Mouse (Mus musculus): ENCODE results near the gene Gpx5.

The Gpx5 gene

DNA sequence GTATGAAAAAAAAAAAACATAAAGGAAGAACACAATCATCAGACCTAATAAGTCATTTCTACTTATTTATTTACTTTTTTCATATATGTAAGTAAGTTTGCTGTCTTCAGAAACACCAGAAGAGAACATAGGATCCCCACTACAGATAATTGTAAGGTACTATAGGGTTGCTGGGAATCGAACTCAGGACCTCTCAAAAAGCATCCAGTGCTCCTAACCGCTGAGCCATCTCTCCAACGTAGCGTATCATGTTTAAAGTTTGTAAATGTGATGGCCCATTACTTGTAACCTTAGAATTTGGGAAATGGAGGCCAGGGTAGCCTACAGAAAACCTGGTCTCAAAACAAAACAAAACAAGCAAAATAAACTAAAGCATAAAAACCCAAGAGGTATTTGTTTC is 25.0 kb downstream of the Gpx5 start:
- in situ Hi-C loops (cut with MboI, MseI) = no loop called here

DNA sequence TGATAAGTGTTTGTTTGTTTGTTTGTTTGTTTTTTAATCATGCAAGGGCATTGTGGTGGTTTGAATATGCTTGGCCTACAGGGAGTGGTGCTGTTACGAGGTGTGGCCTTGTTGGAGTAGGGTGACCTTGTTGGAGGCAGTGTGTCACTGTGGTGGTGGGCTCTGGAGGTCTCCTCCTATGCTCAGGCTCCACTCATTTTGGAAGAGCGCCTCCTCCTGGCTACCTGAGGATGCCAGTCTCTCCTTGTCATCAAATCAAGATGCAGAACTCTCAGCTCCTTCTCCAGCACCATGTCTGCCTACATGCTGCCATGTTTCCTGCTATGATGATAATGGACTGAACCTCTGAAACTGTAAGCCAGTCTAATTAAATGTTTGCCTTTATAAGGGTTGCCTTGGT is 26.8 kb downstream of the Gpx5 start:
- in situ Hi-C loops (cut with MboI, MseI) = no loop called here

- in situ Hi-C loops (cut with MboI, MseI) = no loop called here
Measured at GRCm38 (mm10) chr13:21264366-21264765, 28.2 kb downstream of the Gpx5 start.

- in situ Hi-C loops (cut with MboI, MseI) = no loop called here
Measured at GRCm38 (mm10) chr13:21263910-21264309, 28.6 kb downstream of the Gpx5 start.

DNA sequence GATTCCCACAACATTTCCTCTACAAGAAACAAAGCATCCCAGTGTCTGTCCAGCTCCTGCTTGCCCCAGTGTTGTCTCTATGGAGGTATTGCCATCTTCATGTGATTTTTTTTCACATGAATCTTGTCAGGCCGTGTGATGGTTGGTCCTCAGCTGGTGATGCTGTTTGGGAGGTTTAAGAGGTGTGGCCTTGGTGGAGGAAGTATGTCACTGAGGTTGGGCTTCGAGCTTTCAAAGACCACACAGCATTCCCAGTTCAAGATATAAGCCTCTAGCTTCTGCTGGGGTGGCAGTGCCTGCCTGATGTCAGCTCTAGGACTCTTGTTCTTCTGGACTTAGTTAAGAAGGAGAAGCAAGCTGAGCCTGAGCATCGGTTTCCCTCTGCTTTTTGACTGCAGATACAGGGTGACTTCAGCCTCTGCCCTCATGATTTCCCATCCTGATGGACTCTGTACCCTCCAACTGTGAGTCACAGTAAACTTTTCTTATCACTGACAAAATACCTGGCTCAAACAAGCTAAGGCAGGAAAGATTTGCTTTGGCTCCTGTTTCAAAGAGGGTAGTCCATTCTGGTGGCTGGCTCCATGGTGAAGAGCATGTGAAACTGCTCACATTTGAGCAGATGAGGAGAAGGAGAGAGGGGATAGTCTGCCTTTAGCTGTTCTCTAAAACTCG is 29.6 kb downstream of the Gpx5 start:
- in situ Hi-C loops (cut with MboI, MseI) = no loop called here

- in situ Hi-C loops (cut with MboI, MseI) = no loop called here
Measured at GRCm38 (mm10) chr13:21260289-21260688, 32.2 kb downstream of the Gpx5 start.

DNA sequence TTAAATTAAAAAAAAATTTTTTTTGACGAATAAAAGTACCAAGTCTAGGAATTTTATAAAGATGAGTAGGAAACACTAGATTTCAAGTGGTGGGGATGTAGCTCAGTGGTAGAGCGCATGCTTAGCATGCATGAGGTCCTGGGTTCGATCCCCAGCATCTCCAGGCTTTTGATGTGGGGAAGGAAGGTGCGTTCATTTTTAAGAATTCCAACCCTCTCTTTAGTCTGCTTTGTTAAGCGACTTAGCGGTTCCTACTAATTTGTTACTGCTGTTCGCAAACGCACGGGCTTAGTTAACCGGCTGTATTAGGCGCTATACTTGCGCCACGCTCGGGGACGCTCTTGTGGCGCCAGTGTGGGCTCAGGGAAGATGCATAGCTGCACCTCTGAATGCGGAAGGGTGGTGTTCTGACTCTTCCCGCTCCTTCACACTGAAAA is 32.8 kb downstream of the Gpx5 start:
- in situ Hi-C loops (cut with MboI, MseI) = no loop called here

GRCm38 (mm10) chr13:21259171-21259631 is 33.3 kb downstream of the Gpx5 start:
- in situ Hi-C loops (cut with MboI, MseI) = no loop called here

GRCm38 (mm10) chr13:21258524-21258923 is 34.0 kb downstream of the Gpx5 start:
- in situ Hi-C loops (cut with MboI, MseI) = no loop called here

DNA sequence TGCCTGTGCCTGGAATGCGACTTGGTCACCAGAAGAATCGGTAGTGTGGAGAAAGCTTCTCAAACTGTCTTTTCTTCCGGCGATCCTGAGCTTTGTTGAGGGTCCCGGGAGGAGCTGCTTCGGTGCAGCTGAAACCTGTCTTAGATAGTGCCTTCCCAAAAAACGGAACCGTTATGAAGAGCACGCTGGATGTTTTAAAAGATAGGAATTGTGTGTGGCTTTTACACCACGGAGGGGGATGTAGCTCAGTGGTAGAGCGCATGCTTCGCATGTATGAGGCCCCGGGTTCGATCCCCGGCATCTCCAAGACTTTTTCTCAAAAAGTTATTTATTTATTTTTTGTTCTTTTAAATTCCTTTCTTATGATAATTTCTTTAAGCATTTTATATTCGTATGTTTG is 38.5 kb downstream of the Gpx5 start:
- in situ Hi-C loops (cut with MboI, MseI) = no loop called here

- in situ Hi-C loops (cut with MboI, MseI) = no loop called here
Measured at GRCm38 (mm10) chr13:21253569-21253968, 39.0 kb downstream of the Gpx5 start.

- in situ Hi-C loops (cut with MboI, MseI) = no loop called here
Measured at GRCm38 (mm10) chr13:21253040-21253439, 39.5 kb downstream of the Gpx5 start.

- in situ Hi-C loops (cut with MboI, MseI) = no loop called here
Measured at GRCm38 (mm10) chr13:21250074-21250681, 42.4 kb downstream of the Gpx5 start.

GRCm38 (mm10) chr13:21249022-21249421 is 43.5 kb downstream of the Gpx5 start:
- in situ Hi-C loops (cut with MboI, MseI) = loop anchor here (25.0 kb wide), 1 partner anchor 463 kb away; the partner anchor contains the start of genes Hist1h2ai, Hist1h2bl, Hist1h2bm and Hist1h3h

DNA sequence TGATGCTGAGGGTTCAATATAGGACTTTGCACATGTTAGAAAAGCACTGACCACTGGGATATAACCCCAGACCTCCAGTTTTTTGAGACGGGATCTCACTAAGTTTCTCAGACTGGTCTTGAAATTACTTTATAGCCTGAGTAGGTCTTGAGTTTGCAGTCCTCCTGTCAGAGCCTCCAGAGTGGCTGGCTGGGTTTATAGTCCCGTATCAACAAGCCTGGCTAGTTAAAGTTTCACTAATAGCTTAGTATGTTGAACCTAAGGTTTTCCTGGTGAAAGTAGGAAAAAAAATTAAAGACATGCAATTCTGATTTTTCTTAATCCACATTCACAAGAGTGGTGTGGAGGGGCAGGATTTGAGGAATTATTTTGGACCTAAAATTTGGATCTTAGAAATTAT is 46.3 kb downstream of the Gpx5 start:
- in situ Hi-C loops (cut with MboI, MseI) = loop anchor here (25.0 kb wide), 1 partner anchor 466 kb away; the partner anchor contains the start of genes Hist1h2ai, Hist1h2bl, Hist1h2bm and Hist1h3h

DNA sequence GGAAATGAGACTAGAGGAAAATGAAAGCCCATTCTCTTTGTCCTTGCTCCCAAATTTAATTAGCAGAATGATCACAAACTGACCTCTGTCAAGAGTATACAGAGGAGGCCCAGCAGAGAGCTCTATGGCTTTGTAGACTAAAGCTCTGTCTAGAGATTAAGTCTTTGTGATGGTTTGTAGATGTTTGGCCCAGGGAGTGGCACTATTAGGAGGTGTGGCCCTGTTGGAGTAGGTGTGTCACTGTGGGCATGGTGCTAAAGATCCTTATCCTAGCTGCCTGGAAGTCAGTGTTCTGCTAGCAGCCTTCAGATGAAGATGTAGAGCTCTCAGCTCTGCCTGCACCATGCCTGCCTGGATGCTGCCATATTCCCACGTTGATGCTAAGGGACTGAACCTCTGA is 47.6 kb downstream of the Gpx5 start:
- in situ Hi-C loops (cut with MboI, MseI) = loop anchor here (25.0 kb wide), 1 partner anchor 467 kb away; the partner anchor contains the start of genes Hist1h2ai, Hist1h2bl, Hist1h2bm and Hist1h3h

DNA sequence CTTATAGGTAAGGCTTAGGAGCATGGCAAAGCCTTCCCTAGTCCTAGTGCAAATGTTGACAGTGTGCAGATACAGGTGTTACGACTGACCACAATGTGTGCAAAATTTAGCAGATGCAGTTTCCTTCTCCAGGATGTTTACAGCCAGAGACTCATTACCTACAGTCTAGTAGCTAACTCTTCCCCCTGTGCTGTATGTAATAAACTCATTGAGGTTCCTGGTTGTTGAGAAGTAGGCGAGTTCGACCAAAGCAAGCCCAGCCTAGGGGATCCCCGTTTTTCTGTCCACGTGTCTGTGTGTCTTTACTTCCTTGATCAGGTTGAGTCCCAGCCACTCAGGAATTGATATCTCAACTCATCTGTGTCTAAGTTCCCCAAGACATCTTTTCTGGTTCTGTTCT is 48.4 kb downstream of the Gpx5 start:
- in situ Hi-C loops (cut with MboI, MseI) = loop anchor here (25.0 kb wide), 1 partner anchor 468 kb away; the partner anchor contains the start of genes Hist1h2ai, Hist1h2bl, Hist1h2bm and Hist1h3h

GRCm38 (mm10) chr13:21243196-21243595 is 49.3 kb downstream of the Gpx5 start:
- in situ Hi-C loops (cut with MboI, MseI) = loop anchor here (25.0 kb wide), 1 partner anchor 469 kb away; the partner anchor contains the start of genes Hist1h2ai, Hist1h2bl, Hist1h2bm and Hist1h3h

DNA sequence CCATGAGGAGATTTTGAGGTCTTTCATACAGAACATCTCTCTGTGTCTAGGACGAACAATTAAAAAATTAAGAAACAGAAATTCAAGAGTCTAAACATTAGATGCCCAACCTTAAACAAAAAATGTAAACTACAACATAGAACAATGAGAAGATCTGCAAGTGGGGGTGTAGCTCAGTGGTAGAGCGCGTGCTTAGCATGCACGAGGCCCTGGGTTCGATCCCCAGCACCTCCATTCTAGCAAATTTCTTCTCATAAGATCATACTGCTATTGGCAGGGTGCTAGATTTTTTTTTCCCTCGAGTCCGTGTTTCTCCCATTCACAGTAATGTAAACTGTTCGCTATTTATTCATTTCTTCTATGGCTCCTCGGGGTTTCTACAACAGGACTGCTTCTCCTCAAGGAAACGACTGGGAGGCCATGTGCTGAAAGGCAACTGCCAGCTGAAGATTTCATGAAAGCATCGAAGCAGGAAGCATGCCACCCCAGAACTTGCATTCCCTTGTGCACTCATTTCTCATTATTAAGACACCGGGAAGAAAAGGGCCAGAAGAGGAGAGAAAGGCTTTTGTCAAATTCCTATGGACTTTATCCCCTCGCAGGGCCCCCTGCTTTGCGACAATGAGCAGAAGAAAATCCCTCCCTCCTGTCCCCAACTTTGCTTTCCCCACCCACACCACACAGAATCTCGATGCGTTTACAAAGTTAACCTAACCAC is 50.0 kb downstream of the Gpx5 start:
- in situ Hi-C loops (cut with MboI, MseI) = loop anchor here (25.0 kb wide), 1 partner anchor 470 kb away; the partner anchor contains the start of genes Hist1h2ai, Hist1h2bl, Hist1h2bm and Hist1h3h

GRCm38 (mm10) chr13:21240788-21241187 is 51.7 kb downstream of the Gpx5 start:
- in situ Hi-C loops (cut with MboI, MseI) = loop anchor here (25.0 kb wide), 1 partner anchor 472 kb away; the partner anchor contains the start of genes Hist1h2ai, Hist1h2bl, Hist1h2bm and Hist1h3h

DNA sequence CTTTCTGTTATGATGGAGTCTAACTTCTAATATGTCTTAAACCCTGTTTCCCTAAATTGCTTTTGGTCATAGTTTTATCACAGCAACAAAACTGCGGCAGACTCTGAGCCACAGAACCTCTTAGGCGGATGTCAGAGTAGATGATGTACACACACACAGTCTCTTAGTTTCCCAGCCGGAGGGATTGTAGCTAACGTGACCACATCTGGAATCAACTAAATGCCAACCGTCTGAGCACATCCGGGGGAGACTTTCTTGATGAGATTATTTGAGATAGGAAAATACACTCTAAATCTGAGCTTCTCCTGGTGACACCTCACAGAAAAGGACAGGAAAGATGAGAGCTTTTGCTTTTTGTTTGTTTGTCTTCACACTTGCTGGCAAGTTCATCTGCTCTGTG is 55.4 kb downstream of the Gpx5 start:
- in situ Hi-C loops (cut with MboI, MseI) = loop anchor here (25.0 kb wide), 1 partner anchor 475 kb away; the partner anchor contains the start of genes Hist1h2ai, Hist1h2bl, Hist1h2bm and Hist1h3h

DNA sequence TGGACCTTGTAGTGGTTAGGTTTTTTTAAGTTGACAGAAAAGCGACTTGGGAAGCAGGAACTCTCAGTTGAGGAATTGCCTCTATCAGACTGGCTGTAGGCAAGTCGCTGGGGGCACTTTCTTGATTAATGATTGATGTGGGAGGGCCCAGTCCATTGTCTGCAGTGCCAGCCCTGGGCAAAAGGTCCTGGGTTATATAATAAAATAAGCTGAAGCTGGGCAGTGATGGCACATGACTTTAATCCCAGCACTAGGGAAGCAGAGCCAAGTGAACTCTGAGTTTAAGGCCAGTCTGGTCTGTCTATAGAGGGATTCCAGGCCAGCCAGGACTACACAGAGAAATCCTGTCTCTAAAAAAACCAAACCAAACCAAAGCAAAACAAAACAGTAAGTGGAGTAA is 55.8 kb downstream of the Gpx5 start:
- in situ Hi-C loops (cut with MboI, MseI) = loop anchor here (25.0 kb wide), 1 partner anchor 476 kb away; the partner anchor contains the start of genes Hist1h2ai, Hist1h2bl, Hist1h2bm and Hist1h3h
